Mouse (Mus musculus) activated CD4-positive, CD25-positive, alpha-beta regulatory T cell, adult 4 months (primary cell): Measurements from ENCODE around the gene Fosl1. TPM values are rescaled to one million over a fixed set of nuclear protein-coding genes. Genes with fewer than 3 reads are reported as not detected.
"Not testable (repeated sequence)": the region's sequence is repeated elsewhere in the genome, so short reads cannot be mapped to it uniquely, and the experiment has no call there.

ENCODE experiments used
- ATAC-seq: one replicate; pipeline ENCODE4 v1.8.0; 2017
- polyA plus RNA-seq, 2 experiments: library from polyadenylated mRNA; unstranded; fragments of 100-300 nt; shearing (Covaris generic); gene quantifications; one replicate each; pipeline ENCODE4 v1.2.1; 2017

The Fosl1 gene
- not detected for polyA plus RNA-seq

DNA sequence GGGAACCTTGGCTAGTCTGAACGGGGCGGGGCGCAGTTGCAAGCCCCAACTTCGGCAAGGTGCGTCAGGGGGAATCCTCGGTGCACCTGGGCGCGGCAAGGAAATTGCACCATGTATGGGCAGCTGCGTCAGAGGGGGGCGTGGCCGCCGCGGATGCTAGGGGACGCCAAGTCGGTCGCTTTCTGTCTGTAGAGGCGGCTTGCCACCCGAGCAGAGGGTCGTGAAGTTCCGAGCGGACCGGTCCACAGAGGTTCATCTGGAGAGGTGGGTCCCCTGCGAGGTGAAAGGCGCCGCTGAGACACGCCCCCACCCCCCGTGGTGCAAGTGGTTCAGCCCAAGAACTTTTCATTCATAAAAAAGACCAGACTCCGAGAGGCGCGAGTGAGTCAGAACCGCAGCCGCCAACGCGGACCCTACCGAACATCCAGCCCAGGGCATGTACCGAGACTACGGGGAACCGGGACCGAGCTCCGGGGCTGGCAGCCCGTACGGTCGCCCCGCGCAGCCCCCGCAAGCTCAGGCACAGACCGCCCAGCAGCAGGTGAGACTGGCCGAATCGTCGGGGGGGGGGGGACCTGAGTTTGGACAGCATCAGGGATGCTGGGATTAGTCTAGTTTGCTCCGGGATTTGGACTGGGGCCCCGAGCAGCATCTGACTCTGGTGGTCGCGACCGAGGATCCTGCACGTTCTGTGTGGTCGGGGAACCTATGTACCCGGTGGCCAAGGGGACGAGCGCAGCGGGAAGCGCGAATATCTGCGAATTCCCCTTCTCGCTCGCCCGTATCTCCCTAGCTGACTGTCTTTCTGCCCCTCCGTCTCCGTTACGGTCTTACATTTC, at the start of gene Fosl1:
Fosl1 (plus strand) TSS at position 33 of the 839 bp plus-strand sequence.
- peak; percentile 94 for ATAC-seq

DNA sequence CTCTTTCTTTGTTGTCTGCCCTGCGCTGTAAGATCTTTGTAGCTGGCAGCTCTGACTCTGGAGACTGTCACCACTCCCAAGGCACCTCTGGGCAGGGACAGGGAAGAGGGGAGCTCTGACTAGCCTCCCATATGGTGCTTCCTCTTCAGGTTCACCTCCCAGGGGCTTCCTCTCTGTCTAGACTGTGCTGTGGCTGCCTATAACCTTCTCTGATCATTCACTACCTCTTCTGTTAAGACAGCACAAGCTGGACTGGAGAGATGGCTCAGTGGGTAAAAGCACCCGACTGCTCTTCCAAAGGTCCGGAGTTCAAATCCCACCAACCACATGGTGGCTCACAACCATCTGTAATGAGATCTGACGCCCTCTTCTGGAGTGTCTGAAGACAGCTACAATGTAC, 46.3 kb upstream of the Fosl1 start:
- ATAC-seq = not testable (repeated sequence)

DNA sequence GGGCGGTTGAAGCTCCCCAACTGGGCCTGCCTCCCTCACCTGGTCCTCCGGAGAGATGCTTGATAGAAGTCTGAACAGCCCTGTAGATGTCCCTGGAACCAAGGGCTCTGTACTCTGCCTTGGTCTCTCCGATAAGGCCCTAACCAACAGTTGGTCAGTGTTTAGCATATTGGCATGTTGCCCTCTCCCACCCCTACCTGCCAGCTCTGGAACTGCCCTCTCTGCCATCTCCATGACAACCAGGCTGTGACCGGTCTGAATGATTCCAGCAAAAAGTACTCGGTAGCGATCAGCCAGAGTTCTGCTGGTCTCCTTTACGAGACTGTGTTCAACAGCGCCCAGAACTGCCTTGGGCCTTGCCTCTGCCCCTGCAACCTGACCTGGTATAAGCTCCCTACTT, 45.1 kb upstream of the Fosl1 start, which contains the start of gene Tsga10ip:
Tsga10ip (minus strand) TSS at position 234 of the 400 bp plus-strand sequence.
- no peak for ATAC-seq

DNA sequence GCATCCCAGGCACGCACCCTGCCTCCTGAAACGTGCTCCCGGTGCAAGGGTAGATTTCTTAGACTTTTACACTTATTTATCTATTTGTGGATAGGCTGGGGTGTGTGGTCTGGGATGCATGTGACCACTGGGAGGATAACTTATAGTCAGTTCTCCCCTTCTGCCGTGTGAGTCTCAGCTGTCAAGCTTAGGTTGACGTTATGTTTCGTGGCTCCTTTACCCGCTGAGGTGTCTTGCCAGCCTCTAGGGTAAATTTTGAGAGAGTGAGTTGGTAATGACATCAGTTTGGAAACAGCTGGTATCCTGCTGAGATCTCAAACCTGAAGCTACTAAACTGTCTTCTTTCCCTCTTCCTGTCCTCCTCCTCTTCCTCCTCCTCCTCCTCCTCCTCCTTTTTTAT, 41.4 kb upstream of the Fosl1 start:
- peak; percentile 65 for ATAC-seq

- ATAC-seq = peak; percentile 57
Observed at GRCm38 (mm10) chr19:5406531-5407126, 40.7 kb upstream of the Fosl1 start.

GRCm38 (mm10) chr19:5407133-5407532, 40.2 kb upstream of the Fosl1 start:
- ATAC-seq = no peak

GRCm38 (mm10) chr19:5408057-5409001, 39.0 kb upstream of the Fosl1 start:
- ATAC-seq = no peak

DNA sequence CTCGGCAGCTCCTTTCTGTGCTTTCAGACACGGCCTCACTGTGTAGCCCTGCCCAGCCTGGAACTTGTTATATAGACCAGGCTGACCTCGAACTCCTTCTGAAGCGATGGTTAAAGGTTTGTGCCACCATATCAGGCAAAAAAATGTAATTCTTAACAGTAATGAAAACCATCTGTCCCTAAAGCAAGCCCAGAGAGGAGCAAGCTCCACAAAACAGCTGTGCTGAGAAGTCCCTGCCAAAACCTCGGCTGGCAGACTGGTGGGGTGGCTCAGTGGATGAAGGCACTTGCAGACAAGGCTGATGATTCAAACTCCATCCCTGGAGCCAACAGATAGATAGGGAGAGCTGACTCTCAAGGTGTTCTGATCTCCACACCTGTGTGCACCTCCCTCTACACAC, 38.3 kb upstream of the Fosl1 start:
- no peak for ATAC-seq

DNA sequence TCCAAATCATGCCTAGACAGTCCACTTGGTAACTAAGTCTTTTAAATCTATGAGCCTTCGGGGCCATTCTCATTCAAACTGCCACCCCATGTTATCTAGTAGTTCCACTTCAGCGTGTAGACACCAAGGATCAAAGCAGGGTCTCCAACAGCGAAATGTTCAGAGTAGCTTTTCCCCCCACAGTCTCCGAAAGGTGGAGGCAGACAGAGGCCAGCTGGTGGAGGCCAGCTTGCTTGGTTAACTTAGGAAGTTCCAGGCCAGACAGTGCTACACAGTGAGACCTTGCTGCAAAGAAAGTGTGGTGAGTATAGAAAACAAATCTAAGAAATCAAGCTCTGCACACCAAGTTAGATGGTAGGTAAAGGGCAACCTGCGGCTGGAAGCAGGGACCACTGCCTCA, 36.7 kb upstream of the Fosl1 start:
- no peak for ATAC-seq

DNA sequence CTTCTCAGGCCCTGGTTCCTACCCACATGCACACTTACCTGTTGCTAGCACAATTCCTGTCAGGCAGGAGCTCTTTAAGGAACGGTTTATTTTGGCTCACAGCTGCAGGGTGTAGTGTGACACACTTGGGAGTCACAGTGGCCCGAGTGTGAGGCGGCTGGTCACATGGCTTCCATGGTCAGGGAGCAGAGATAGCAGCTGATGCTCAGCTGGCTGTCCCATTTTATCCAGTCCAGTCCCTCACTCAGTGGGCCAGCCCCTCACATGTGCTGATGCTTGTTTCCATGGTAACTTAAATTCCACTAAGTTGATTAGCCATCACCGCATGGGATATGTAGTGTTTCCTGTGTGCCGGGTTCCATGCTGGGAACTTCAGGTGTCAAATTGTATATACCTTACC, 35.4 kb upstream of the Fosl1 start:
- no peak for ATAC-seq

DNA sequence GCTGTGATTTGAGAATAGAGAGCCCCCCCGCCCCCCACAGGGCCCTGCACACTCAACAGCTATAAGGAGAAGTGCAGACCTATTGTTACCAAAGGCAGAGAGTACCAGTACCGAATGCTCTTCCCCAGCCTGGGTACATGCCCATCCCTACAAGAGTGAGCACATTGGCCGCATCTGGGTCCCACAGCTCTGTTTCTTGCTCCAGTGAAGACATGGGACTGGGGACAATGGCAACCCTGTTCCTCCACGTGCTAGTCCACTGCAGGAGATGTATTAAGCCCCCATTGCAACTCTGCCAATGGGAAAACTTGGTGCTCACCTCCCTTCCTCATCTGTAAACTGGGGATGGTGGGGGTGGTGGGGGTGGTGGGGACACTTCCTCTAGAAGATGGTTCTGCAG, 33.5 kb upstream of the Fosl1 start:
- no peak for ATAC-seq

- no peak for ATAC-seq
Observed at GRCm38 (mm10) chr19:5414534-5414957, 32.8 kb upstream of the Fosl1 start.

- ATAC-seq = no peak
Observed at GRCm38 (mm10) chr19:5418750-5419466, 28.4 kb upstream of the Fosl1 start.

GRCm38 (mm10) chr19:5419630-5420029, 27.7 kb upstream of the Fosl1 start:
- ATAC-seq = no peak

DNA sequence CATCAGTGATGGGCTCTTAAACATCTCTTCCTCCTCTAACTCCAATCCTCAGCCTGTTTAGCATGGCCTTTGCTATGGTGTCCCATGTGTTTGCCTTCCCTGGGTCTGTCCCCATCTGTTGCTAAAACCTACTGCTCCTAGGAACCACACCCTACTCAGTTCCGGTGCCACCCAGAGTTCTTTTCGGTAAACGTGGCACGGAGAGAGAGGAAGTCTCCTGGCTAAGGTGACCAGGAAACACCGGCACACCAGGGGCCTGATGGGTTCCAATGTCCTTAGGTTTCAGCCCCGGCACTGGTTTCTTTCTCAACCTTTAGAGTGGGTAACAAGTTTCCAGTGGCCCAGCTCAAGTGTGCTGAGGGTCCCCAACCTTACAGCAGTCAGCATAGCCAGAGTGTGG, 26.8 kb upstream of the Fosl1 start:
- no peak for ATAC-seq

DNA sequence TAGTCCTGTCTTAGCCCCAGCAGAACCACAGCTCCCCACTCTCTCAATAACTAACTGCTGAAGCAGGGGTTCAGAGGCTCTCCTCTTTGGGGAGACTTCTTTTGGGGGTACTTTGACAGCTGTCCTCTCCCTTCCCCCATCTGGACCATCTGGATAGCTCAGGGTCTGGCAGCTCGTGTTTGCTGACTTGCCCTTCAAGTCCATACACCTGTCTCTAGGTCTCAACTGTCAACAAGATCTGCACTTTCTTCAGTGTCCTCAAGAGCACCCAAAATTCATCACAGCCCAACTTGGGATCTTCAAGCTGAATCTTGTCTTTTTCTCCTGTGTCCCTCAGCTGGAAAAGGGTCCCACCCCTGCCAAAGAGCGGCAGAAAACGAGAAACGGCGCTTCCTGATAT, 25.6 kb upstream of the Fosl1 start:
- ATAC-seq = no peak

DNA sequence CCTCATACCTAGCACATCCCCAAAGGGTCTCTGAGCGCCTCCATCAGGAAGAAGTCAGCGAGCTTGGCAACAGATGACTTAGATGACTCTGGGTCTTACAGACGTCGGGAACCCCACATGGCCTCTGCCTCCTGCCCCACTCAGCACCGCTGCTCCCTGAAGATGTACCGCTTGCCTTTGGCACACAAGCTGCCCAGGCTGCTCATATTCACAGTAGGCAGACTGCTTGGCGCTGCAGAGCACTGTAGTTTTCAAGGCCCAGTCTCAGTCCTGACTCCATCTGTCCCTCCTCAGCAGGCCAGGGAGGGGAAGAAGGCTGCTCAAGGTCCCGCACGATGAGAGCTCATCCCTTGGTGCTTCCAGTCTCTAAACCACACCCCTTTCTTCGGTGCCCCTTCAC, 25.1 kb upstream of the Fosl1 start:
- ATAC-seq = no peak

- no peak for ATAC-seq
Observed at GRCm38 (mm10) chr19:5422895-5423443, 24.4 kb upstream of the Fosl1 start.

DNA sequence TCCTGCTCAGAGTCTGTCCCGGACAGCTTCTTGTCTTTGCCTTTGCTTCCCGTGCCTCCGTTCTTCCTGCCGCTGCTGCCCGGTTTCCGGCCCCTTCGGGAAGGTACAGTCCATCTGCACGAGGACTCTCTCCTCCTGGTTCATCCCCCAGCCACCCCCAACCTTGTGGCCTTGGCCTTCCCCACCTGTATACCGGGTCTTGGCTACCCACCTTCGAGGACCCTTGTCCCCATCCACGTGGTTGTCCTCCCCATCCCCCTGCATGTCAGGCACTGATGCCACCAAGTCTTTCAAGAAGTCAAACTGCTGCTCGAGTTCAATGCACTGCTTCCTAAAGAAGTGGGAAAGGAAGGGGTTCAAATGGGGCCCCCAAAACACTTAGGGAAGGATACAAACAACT, 23.8 kb upstream of the Fosl1 start:
- ATAC-seq = no peak

DNA sequence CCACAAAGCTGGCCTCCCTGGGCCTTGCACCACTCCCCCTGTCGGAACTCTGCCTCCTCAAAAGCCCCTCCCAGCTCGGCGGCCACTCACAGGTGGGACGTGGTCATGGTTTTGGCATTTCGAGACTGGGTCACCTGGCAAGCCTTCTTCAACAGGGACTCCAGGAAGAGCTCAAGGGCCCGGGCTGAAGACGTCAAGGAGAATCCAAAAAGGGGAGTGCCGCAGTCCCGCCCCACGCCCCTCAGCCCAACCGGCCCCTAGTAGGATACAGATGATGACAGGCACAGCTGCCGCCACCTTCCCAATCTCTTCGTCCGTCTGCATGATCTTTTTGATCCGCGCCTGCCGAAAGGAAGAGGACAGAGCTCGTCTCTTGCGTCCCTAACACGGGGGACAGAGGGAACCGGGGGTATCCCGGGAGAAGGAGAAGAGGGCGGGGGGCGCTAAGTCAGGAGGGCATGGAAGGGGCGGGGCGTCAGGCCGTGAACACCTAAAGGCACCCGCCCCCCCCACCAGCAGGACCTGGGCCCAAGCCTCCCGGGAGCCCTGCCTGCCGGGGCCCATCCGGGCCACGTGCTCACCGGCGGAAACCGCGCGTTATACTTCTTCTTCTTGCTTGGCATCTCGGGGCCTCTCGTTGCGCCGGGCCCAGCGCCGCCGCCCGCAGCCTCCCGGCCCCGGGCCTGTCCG, 23.1 kb upstream of the Fosl1 start:
- peak; percentile 37 for ATAC-seq
